Mouse (Mus musculus) testis, adult 2 months (tissue): ENCODE measurements around the gene Gabarapl2.

ENCODE experiments used
- CTCF ChIP-seq: fragments of 200-500 bp; IDR thresholded peaks from 2 replicates; pipeline ENCODE4 v1.5.1; 2012; ENCODE audit warnings: low read depth, mild to moderate bottlenecking, inconsistent platforms, low read length, moderate library complexity; ENCODE audit not compliant: control insufficient read depth, insufficient read depth, insufficient replicate concordance
- POLR2A ChIP-seq: fragments of 200-500 bp; IDR thresholded peaks from 2 replicates; pipeline ENCODE4 v1.6.1; 2012; ENCODE audit warnings: low read depth, mild to moderate bottlenecking, inconsistent platforms, low read length, moderate library complexity; ENCODE audit not compliant: control insufficient read depth

- TF ChIP-seq CTCF (no peak), POLR2A (no peak)
Measured at GRCm38 (mm10) chr8:111937184-111937583, 3.3 kb upstream of the Gabarapl2 start.
